Mouse (Mus musculus) small intestine, adult 10 weeks (tissue): ENCODE results near the gene Ghrl. TPM values are rescaled to one million over a fixed set of nuclear protein-coding genes. Genes with fewer than 3 reads are reported as not detected.

Source experiments
- polyA plus RNA-seq: library from polyadenylated mRNA; stranded (reverse); fragments of 350-450 nt; fragmentation: Illumina TruSeq; extraction: RNeasy Lipid Tissue Mini Kit (QIAGEN cat#74804); gene quantifications from one replicate; pipeline ENCODE4 v1.2.3, GENCODE M21; 2014; ENCODE audit warnings: low replicate concordance

Gene Ghrl
- not detected for polyA plus RNA-seq

GRCm38 (mm10) chr6:113719878-113720277 is at the start of gene Ghrl:
TSS of gene Ghrl (minus strand) at chr6:113719880.

GRCm38 (mm10) chr6:113740236-113741217 is 20.8 kb upstream of the Ghrl start, which contains the start of gene Sec13:
TSS of gene Sec13 (minus strand) at chr6:113740743.

GRCm38 (mm10) chr6:113696582-113697221 is 23.0 kb downstream of the Ghrl start, which contains the start of gene Tatdn2:
TSS of gene Tatdn2 (plus strand) at chr6:113697050.

Other genes with a start within 250 kb of the Ghrl start
- gene Il17rc, start 248.5 kb downstream of the Ghrl start, polyA plus RNA-seq = 2.8 TPM
- not detected for gene Creld1, start 236.6 kb downstream of the Ghrl start, polyA plus RNA-seq
- not detected for gene Prrt3, start 217.9 kb downstream of the Ghrl start, polyA plus RNA-seq
- 63.8 TPM for gene Emc3, start 188.2 kb downstream of the Ghrl start, polyA plus RNA-seq
- 2.3 TPM for gene Fancd2, start 188.2 kb downstream of the Ghrl start, polyA plus RNA-seq
- not detected for gene Fancd2os, start 119.2 kb downstream of the Ghrl start, polyA plus RNA-seq
- gene Brk1, start 115.1 kb downstream of the Ghrl start, polyA plus RNA-seq = 30.0 TPM
- 17.0 TPM for gene Vhl, start 95.9 kb downstream of the Ghrl start, polyA plus RNA-seq
- 12.7 TPM for gene Irak2, start 81.4 kb downstream of the Ghrl start, polyA plus RNA-seq
- 9.4 TPM for gene Tatdn2, start 22.8 kb downstream of the Ghrl start, polyA plus RNA-seq
- 68.9 TPM for gene Sec13, start 20.9 kb upstream of the Ghrl start, polyA plus RNA-seq